Mouse (Mus musculus) limb, embryonic 10.5 days (tissue): ENCODE results near the gene Psmb4. TPM values are rescaled to one million over a fixed set of nuclear protein-coding genes. Genes with fewer than 3 reads are reported as not detected.

Experiments used
- DNase-seq: peaks from one replicate; pipeline ENCODE4 v3.0.0-alpha.2; 2017; ENCODE audit warnings: low spot score
- H3K27ac ChIP-seq: fragments of 300-500 bp; sonication (generic); 2 replicates; pipeline ENCODE4 v1.5.1; 2016; ENCODE audit warnings: mild to moderate bottlenecking
- H3K27me3 ChIP-seq: fragments of 300-500 bp; sonication (generic); 2 replicates; pipeline ENCODE4 v1.6.1; 2016; ENCODE audit warnings: low read depth, mild to moderate bottlenecking; ENCODE audit not compliant: poor library complexity, severe bottlenecking
- H3K36me3 ChIP-seq: fragments of 300-500 bp; sonication (generic); 2 replicates; pipeline ENCODE4 v1.6.1; 2016; ENCODE audit warnings: mild to moderate bottlenecking, moderate library complexity
- H3K4me1 ChIP-seq: fragments of 300-500 bp; sonication (generic); 2 replicates; pipeline ENCODE4 v1.6.1; 2016
- H3K4me3 ChIP-seq: fragments of 300-500 bp; sonication (generic); 2 replicates; pipeline ENCODE4 v1.5.1; 2016; ENCODE audit warnings: mild to moderate bottlenecking, moderate library complexity
- H3K9me3 ChIP-seq: fragments of 300-500 bp; sonication (generic); replicated peaks from 2 replicates; pipeline ENCODE4 v1.6.1; 2016; ENCODE audit warnings: mild to moderate bottlenecking
- WGBS: fragments of 180-500 bp; shearing (Covaris S2); methylation state at CpG from one replicate; pipeline ENCODE4 v1.1.7; 2016; 5-methylcytosine and 5-hydroxymethylcytosine counted together
- polyA plus RNA-seq: library from polyadenylated mRNA; unstranded; fragments of >200 nt; fragmentation: Nextera tagmentation; extraction: Ambion mirVana; gene quantifications from 2 replicates; pipeline ENCODE4 v1.2.1, GENCODE M21; 2016

Psmb4 gene
- polyA plus RNA-seq, 1 experiment from 2014 or later: 364 TPM

- no peaks in the 10 kb centered on the region for H3K27me3 ChIP-seq
- H3K4me3 ChIP-seq: no peak overlapping the region
- DNase-seq: no peak
- no peaks in the 10 kb centered on the region for H3K9me3 ChIP-seq
- 80% methylated on average over 4 of the region's 4 CpGs for WGBS
- peaks cover 90% of the 10 kb centered on the region for H3K36me3 ChIP-seq
- H3K4me1 ChIP-seq: peaks cover 12% of the 10 kb centered on the region
- no peak overlapping the region for H3K27ac ChIP-seq
These were observed 4.9 kb downstream of the Psmb4 start for GRCm38 (mm10) chr3:94881840-94882239.

GRCm38 (mm10) chr3:94878618-94879017 lies 8.1 kb downstream of the Psmb4 start:
- Histone ChIP-seq H3K4me1 (no peaks in the 10 kb centered on the region), H3K27ac (no peak overlapping the region), H3K4me3 (no peak overlapping the region), H3K27me3 (no peaks in the 10 kb centered on the region), H3K9me3 (no peaks in the 10 kb centered on the region), H3K36me3 (peaks cover 99% of the 10 kb centered on the region)
- 92% methylated on average over 6 of the region's 6 CpGs for WGBS
- no peak for DNase-seq

GRCm38 (mm10) chr3:94869011-94869410 lies 17.8 kb downstream of the Psmb4 start:
- Histone ChIP-seq H3K4me3 (no peak overlapping the region), H3K27me3 (no peaks in the 10 kb centered on the region), H3K36me3 (peaks cover 98% of the 10 kb centered on the region), H3K4me1 (no peaks in the 10 kb centered on the region), H3K27ac (no peak overlapping the region), H3K9me3 (no peaks in the 10 kb centered on the region)
- 96% methylated on average over 3 of the region's 3 CpGs for WGBS
- no peak for DNase-seq

- no peaks in the 10 kb centered on the region for H3K4me1 ChIP-seq
- H3K4me3 ChIP-seq: no peak overlapping the region
- 91% methylated on average over 2 of the region's 2 CpGs for WGBS
- H3K36me3 ChIP-seq: peaks cover 91% of the 10 kb centered on the region
- no peak for DNase-seq
- H3K27ac ChIP-seq: no peak overlapping the region
- no peaks in the 10 kb centered on the region for H3K9me3 ChIP-seq
- no peaks in the 10 kb centered on the region for H3K27me3 ChIP-seq
These were observed 27.3 kb downstream of the Psmb4 start for GRCm38 (mm10) chr3:94859471-94859870.

GRCm38 (mm10) chr3:94852215-94852614 lies 34.5 kb downstream of the Psmb4 start:
- Histone ChIP-seq H3K27me3 (no peaks in the 10 kb centered on the region), H3K4me1 (0 out of 2 replicates have a peak, but pooled peaks cover 4% of the 10 kb centered on the region), H3K9me3 (no peaks in the 10 kb centered on the region), H3K4me3 (no peak overlapping the region), H3K36me3 (peaks cover 37% of the 10 kb centered on the region), H3K27ac (no peak overlapping the region)
- WGBS: 90% methylated on average over 3 of the region's 3 CpGs
- no peak for DNase-seq

GRCm38 (mm10) chr3:94851731-94852130 lies 35.0 kb downstream of the Psmb4 start:
- H3K36me3 ChIP-seq: peaks cover 32% of the 10 kb centered on the region
- H3K9me3 ChIP-seq: no peaks in the 10 kb centered on the region
- 89% methylated on average over 3 of the region's 3 CpGs for WGBS
- no peaks in the 10 kb centered on the region for H3K27me3 ChIP-seq
- H3K4me1 ChIP-seq: 0 out of 2 replicates have a peak, but pooled peaks cover 4% of the 10 kb centered on the region
- no peak for DNase-seq
- no peak overlapping the region for H3K4me3 ChIP-seq
- H3K27ac ChIP-seq: no peak overlapping the region

GRCm38 (mm10) chr3:94849338-94849737 lies 37.4 kb downstream of the Psmb4 start:
- WGBS: 19% methylated on average over 1 of the region's 1 CpGs
- H3K4me3 ChIP-seq: no peak overlapping the region
- no peak overlapping the region for H3K27ac ChIP-seq
- H3K4me1 ChIP-seq: 0 out of 2 replicates have a peak, but pooled peaks cover 4% of the 10 kb centered on the region
- H3K36me3 ChIP-seq: peaks cover 11% of the 10 kb centered on the region
- H3K9me3 ChIP-seq: no peaks in the 10 kb centered on the region
- DNase-seq: peak; percentile 43
- no peaks in the 10 kb centered on the region for H3K27me3 ChIP-seq

GRCm38 (mm10) chr3:94847382-94847781 lies 39.4 kb downstream of the Psmb4 start:
- no peak overlapping the region for H3K27ac ChIP-seq
- H3K4me1 ChIP-seq: 0 out of 2 replicates have a peak, but pooled peaks cover 4% of the 10 kb centered on the region
- H3K36me3 ChIP-seq: 0 out of 2 replicates have a peak, but pooled peaks cover 3% of the 10 kb centered on the region
- no peaks in the 10 kb centered on the region for H3K27me3 ChIP-seq
- no peak for DNase-seq
- WGBS: 99% methylated on average over 2 of the region's 2 CpGs
- H3K9me3 ChIP-seq: no peaks in the 10 kb centered on the region
- no peak overlapping the region for H3K4me3 ChIP-seq

GRCm38 (mm10) chr3:94839101-94839500 lies 47.7 kb downstream of the Psmb4 start:
- 85% methylated on average over 5 of the region's 5 CpGs for WGBS
- Histone ChIP-seq H3K4me3 (peak overlapping the region; percentile 84), H3K27ac (no peak overlapping the region), H3K9me3 (no peaks in the 10 kb centered on the region), H3K4me1 (peaks cover 12% of the 10 kb centered on the region), H3K36me3 (peaks cover 3% of the 10 kb centered on the region; the same call in 1 of the 2 replicates), H3K27me3 (no peaks in the 10 kb centered on the region)
- no peak for DNase-seq

GRCm38 (mm10) chr3:94838631-94839030 lies 48.1 kb downstream of the Psmb4 start:
- 40% methylated on average over 9 of the region's 9 CpGs for WGBS
- no peaks in the 10 kb centered on the region for H3K27me3 ChIP-seq
- peaks cover 3% of the 10 kb centered on the region; the same call in 1 of the 2 replicates for H3K36me3 ChIP-seq
- peak overlapping the region; percentile 99 for H3K27ac ChIP-seq
- H3K9me3 ChIP-seq: no peaks in the 10 kb centered on the region
- H3K4me3 ChIP-seq: peak overlapping the region; percentile 84
- peaks cover 12% of the 10 kb centered on the region for H3K4me1 ChIP-seq
- DNase-seq: no peak

- H3K4me1 ChIP-seq: peaks cover 12% of the 10 kb centered on the region
- H3K4me3 ChIP-seq: peak overlapping the region; percentile 84
- DNase-seq: peak; percentile 77
- H3K27me3 ChIP-seq: no peaks in the 10 kb centered on the region
- H3K9me3 ChIP-seq: no peaks in the 10 kb centered on the region
- under 1% methylated on average over 57 of the region's 62 CpGs for WGBS
- H3K36me3 ChIP-seq: peaks cover 3% of the 10 kb centered on the region; the same call in 1 of the 2 replicates
- H3K27ac ChIP-seq: peak overlapping the region; percentile 99
These were observed 48.7 kb downstream of the Psmb4 start for GRCm38 (mm10) chr3:94837959-94838496.

GRCm38 (mm10) chr3:94837183-94837890 lies 49.4 kb downstream of the Psmb4 start, which contains the start of gene Pogz:
Gene Pogz (plus strand): TSS chr3:94837567.
- Histone ChIP-seq H3K9me3 (no peaks in the 10 kb centered on the region), H3K36me3 (peaks cover 3% of the 10 kb centered on the region; the same call in 1 of the 2 replicates), H3K4me1 (peaks cover 12% of the 10 kb centered on the region), H3K4me3 (peak within 1 kb of the TSS; percentile 84), H3K27ac (peak within 1 kb of the TSS; percentile 99), H3K27me3 (no peaks in the 10 kb centered on the region)
- DNase-seq: peak; percentile 99
- under 1% methylated on average over 55 of the region's 57 CpGs for WGBS

GRCm38 (mm10) chr3:94835396-94835795 lies 51.4 kb downstream of the Psmb4 start:
- Histone ChIP-seq H3K36me3 (peaks cover 3% of the 10 kb centered on the region; the same call in 1 of the 2 replicates), H3K4me1 (peaks cover 12% of the 10 kb centered on the region), H3K9me3 (no peaks in the 10 kb centered on the region), H3K27ac (no peak overlapping the region), H3K4me3 (no peak overlapping the region), H3K27me3 (no peaks in the 10 kb centered on the region)
- WGBS: 84% methylated on average over 3 of the region's 3 CpGs
- no peak for DNase-seq
